Mouse (Mus musculus): Measurements from ENCODE around the gene Ywhag.

DNA sequence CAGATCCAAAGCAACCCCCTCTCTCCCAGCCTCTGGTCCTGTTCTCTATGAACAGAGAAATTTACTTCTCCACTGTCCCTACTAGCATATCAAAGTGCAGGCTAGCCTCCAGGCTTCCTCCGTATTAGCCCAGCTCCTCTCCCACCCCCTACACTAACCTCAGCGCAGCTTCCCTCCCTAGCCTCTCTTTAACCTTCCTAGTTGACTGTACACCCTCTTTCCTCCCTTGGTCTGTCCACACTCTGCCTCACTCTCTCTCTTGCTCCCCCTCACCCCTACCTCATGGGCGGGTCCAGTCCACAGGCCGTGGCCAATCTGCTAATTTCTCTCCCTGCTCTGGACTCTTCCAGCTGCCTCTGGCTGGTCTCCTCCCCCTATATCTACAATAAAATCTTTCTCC lies 44.1 kb downstream of the Ywhag start:
- TF ChIP-seq CTCF (IDR thresholded peaks at IDR 0.05; ENCODE audit: borderline replicate concordance, insufficient read depth, low read depth, low read length) (no peak), POLR2A (IDR thresholded peaks at IDR 0.05; ENCODE audit: borderline replicate concordance, insufficient read depth, low read length) (no peak)
